Mouse (Mus musculus): Measurements from ENCODE around the gene Cbln4. TPM values are rescaled to one million over a fixed set of nuclear protein-coding genes. Genes with fewer than 3 reads are reported as not detected.

Cbln4 gene
- polyA plus RNA-seq, 1 experiment from 2014 or later: 4.9 TPM

GRCm38 (mm10) chr2:172039601-172040000, 3.7 kb downstream of the Cbln4 start:
- Histone ChIP-seq H3K36me3 (ENCODE audit: insufficient read depth, low read length) (no peaks in the 10 kb centered on the region), H3K9me3 (ENCODE audit: low read length) (no peaks in the 10 kb centered on the region), H3K27me3 (ENCODE audit: insufficient read depth, low read length) (peaks cover 35% of the 10 kb centered on the region), H3K27ac (ENCODE audit: low read length) (no peak overlapping the region), H3K4me1 (ENCODE audit: insufficient read depth, low read length) (peaks cover 11% of the 10 kb centered on the region; the same call in 1 of the 2 replicates), H3K4me3 (ENCODE audit: low read length) (no peak overlapping the region), H3K4me2 (replicated peaks; ENCODE audit: low read depth, low read length) (no peak overlapping the region), H3K9ac (replicated peaks; ENCODE audit: low read length) (no peak overlapping the region)
- 80% methylated on average over 5 of the region's 5 CpGs for WGBS
- no peak for ATAC-seq (ENCODE audit: low FRiP score, low TSS enrichment)

DNA sequence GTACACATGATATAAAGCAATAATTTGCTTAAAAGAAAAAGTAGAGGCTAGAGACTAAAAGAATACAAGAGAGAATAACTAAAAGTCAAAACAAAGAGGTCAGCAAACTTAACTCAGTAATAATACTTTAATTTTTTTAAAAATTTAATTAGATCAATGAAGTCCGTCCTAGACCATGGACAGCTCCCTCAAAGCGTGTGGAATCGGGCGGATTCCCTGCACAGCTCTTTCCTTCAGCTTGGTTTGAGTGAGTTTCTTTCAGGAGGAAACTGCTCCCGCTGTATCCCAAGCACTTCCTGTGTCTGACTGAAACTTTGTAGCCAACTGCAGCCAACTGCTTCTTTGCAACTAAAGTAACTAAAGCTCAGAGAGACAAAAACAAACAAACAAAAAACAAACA, 9.0 kb downstream of the Cbln4 start:
- 22% methylated on average over 5 of the region's 5 CpGs for WGBS

GRCm38 (mm10) chr2:172025459-172026130, 17.7 kb downstream of the Cbln4 start:
- Histone ChIP-seq H3K27me3 (ENCODE audit: insufficient read depth, low read length) (no peaks in the 10 kb centered on the region), H3K4me1 (ENCODE audit: insufficient read depth, low read length) (no peaks in the 10 kb centered on the region), H3K27ac (ENCODE audit: low read length) (no peak overlapping the region), H3K9ac (replicated peaks; ENCODE audit: low read length) (no peak overlapping the region), H3K4me3 (ENCODE audit: low read length) (no peak overlapping the region), H3K36me3 (ENCODE audit: insufficient read depth, low read length) (no peaks in the 10 kb centered on the region), H3K9me3 (ENCODE audit: low read length) (no peaks in the 10 kb centered on the region), H3K4me2 (replicated peaks; ENCODE audit: low read depth, low read length) (no peak overlapping the region)
- ATAC-seq (ENCODE audit: low FRiP score, low TSS enrichment): no peak
- 72% methylated on average over 12 of the region's 12 CpGs for WGBS

More for the DNA sequence above, 9.0 kb downstream of the Cbln4 start:
- Histone ChIP-seq H3K27me3 (ENCODE audit: insufficient read depth, low read length) (no peaks in the 10 kb centered on the region), H3K9me3 (ENCODE audit: low read length) (no peaks in the 10 kb centered on the region), H3K9ac (replicated peaks; ENCODE audit: low read length) (no peak overlapping the region), H3K4me3 (ENCODE audit: low read length) (no peak overlapping the region), H3K36me3 (ENCODE audit: insufficient read depth, low read length) (no peaks in the 10 kb centered on the region), H3K27ac (ENCODE audit: low read length) (no peak overlapping the region), H3K4me1 (ENCODE audit: insufficient read depth, low read length) (no peaks in the 10 kb centered on the region), H3K4me2 (replicated peaks; ENCODE audit: low read depth, low read length) (no peak overlapping the region)
- no peak for ATAC-seq (ENCODE audit: low FRiP score, low TSS enrichment)

GRCm38 (mm10) chr2:172006726-172007125, 36.5 kb downstream of the Cbln4 start:
- Histone ChIP-seq H3K4me3 (ENCODE audit: low read length) (no peak overlapping the region), H3K4me1 (ENCODE audit: insufficient read depth, low read length) (peaks cover 10% of the 10 kb centered on the region), H3K9me3 (ENCODE audit: low read length) (no peaks in the 10 kb centered on the region; the same call in 1 of the 2 replicates), H3K9ac (replicated peaks; ENCODE audit: low read length) (no peak overlapping the region), H3K27me3 (ENCODE audit: insufficient read depth, low read length) (no peaks in the 10 kb centered on the region), H3K27ac (ENCODE audit: low read length) (no peak overlapping the region), H3K4me2 (replicated peaks; ENCODE audit: low read depth, low read length) (no peak overlapping the region), H3K36me3 (ENCODE audit: insufficient read depth, low read length) (no peaks in the 10 kb centered on the region)
- WGBS: 96% methylated on average over 9 of the region's 10 CpGs
- no peak for ATAC-seq (ENCODE audit: low FRiP score, low TSS enrichment)

DNA sequence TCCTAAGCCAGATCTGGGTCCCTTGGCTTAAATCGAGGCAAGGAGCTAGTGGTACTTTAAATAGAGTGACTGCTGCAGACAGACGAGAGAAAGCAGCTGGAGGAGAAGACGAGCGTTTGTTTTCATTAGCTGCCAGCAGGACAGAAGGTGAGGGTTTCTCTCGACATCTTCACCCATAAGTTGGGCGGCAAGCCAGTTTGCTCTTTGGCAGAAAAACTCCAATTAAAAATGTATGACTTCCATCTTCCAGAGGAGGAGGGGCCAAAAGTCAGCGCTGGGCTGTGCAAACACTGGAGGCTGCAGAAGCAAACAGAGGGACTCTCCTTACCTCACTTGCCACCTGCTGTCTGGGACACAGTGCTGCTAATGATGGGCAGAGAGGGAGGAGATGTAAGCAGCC, 37.3 kb downstream of the Cbln4 start:
- no peak overlapping the region for H3K9ac ChIP-seq (replicated peaks; ENCODE audit: low read length)
- ATAC-seq (ENCODE audit: low FRiP score, low TSS enrichment): peak; percentile 27; the same call in 1 of the 2 replicates
- no peak overlapping the region for H3K4me2 ChIP-seq (replicated peaks; ENCODE audit: low read depth, low read length)

DNA sequence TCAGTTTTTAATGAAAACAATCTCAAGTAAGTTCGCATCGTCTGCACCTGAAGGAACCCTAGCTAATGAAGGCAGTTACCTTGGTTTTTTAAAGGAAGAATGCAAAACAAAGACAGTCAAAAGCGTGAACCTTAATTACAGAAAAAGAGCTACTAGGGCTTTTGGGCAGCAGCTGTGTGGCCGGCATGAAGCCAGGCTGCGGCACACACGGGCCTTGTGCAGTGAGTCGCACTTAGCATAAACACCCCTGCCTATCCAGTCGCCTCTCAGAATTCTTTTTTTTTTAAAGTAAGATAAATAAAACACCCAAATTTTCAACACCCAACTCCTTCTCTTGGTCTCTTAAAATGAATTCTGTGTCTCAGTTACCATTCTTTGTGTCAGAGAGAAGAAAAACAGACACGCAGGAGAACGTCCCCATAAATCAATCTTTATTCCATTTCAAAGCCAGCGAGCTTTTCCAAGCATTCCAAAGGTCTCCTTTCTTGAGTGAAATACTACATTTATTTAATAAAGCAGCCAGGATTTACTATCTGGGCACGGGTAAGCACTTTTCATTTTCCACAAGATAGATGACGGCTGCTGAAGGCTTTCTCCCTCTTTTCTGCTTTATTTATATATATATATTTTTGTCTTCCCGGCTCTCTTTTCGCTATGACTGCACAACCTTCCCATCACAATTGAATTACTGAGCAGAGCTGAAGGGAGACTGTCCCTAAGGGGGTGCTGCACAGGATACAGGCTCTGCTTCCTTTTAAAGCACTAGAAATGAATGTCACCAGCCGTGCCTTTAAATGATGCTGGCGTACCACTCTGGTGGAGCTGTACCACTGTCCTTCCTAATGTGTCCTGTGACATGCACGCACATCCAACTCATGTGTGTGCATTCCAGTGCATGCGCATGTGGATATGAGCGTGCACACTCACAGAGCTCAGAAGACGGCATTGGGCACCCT, 39.0 kb downstream of the Cbln4 start:
- H3K36me3 ChIP-seq (ENCODE audit: insufficient read depth, low read length): no peaks in the 10 kb centered on the region
- H3K4me3 ChIP-seq (ENCODE audit: low read length): no peak overlapping the region
- H3K27ac ChIP-seq (ENCODE audit: low read length): no peak overlapping the region
- no peak overlapping the region for H3K4me2 ChIP-seq (replicated peaks; ENCODE audit: low read depth, low read length)
- peaks cover 17% of the 10 kb centered on the region for H3K4me1 ChIP-seq (ENCODE audit: insufficient read depth, low read length)
- H3K9me3 ChIP-seq (ENCODE audit: low read length): no peaks in the 10 kb centered on the region; the same call in 1 of the 2 replicates
- WGBS: 40% methylated on average over 21 of the region's 21 CpGs
- H3K9ac ChIP-seq (replicated peaks; ENCODE audit: low read length): no peak overlapping the region
- no peaks in the 10 kb centered on the region for H3K27me3 ChIP-seq (ENCODE audit: insufficient read depth, low read length)
- ATAC-seq (ENCODE audit: low FRiP score, low TSS enrichment): no peak

More for the DNA sequence above, 37.3 kb downstream of the Cbln4 start:
- no peak overlapping the region for H3K27ac ChIP-seq (ENCODE audit: low read length)
- H3K4me1 ChIP-seq (ENCODE audit: insufficient read depth, low read length): peaks cover 10% of the 10 kb centered on the region
- H3K9me3 ChIP-seq (ENCODE audit: low read length): no peaks in the 10 kb centered on the region; the same call in 1 of the 2 replicates
- H3K27me3 ChIP-seq (ENCODE audit: insufficient read depth, low read length): no peaks in the 10 kb centered on the region
- no peak overlapping the region for H3K4me3 ChIP-seq (ENCODE audit: low read length)
- 13% methylated on average over 7 of the region's 7 CpGs for WGBS
- H3K36me3 ChIP-seq (ENCODE audit: insufficient read depth, low read length): no peaks in the 10 kb centered on the region

- ATAC-seq (ENCODE audit: low FRiP score, low TSS enrichment): peak; percentile 89
- H3K36me3 ChIP-seq (ENCODE audit: insufficient read depth, low read length): no peaks in the 10 kb centered on the region
- H3K4me3 ChIP-seq (ENCODE audit: low read length): no peak overlapping the region
- H3K4me2 ChIP-seq (replicated peaks; ENCODE audit: low read depth, low read length): no peak overlapping the region
- H3K27ac ChIP-seq (ENCODE audit: low read length): no peak overlapping the region
- WGBS: 51% methylated on average over 6 of the region's 6 CpGs
- H3K9me3 ChIP-seq (ENCODE audit: low read length): no peaks in the 10 kb centered on the region; the same call in 1 of the 2 replicates
- no peak overlapping the region for H3K9ac ChIP-seq (replicated peaks; ENCODE audit: low read length)
- H3K4me1 ChIP-seq (ENCODE audit: insufficient read depth, low read length): peaks cover 11% of the 10 kb centered on the region; the same call in 1 of the 2 replicates
- H3K27me3 ChIP-seq (ENCODE audit: insufficient read depth, low read length): no peaks in the 10 kb centered on the region
Measured at GRCm38 (mm10) chr2:171996979-171997686, 46.1 kb downstream of the Cbln4 start.

- Histone ChIP-seq H3K4me3 (ENCODE audit: low read length) (no peak overlapping the region), H3K4me2 (replicated peaks; ENCODE audit: low read depth, low read length) (no peak overlapping the region), H3K27me3 (ENCODE audit: insufficient read depth, low read length) (no peaks in the 10 kb centered on the region), H3K9me3 (ENCODE audit: low read length) (no peaks in the 10 kb centered on the region), H3K27ac (ENCODE audit: low read length) (no peak overlapping the region), H3K9ac (replicated peaks; ENCODE audit: low read length) (no peak overlapping the region), H3K36me3 (ENCODE audit: insufficient read depth, low read length) (no peaks in the 10 kb centered on the region), H3K4me1 (ENCODE audit: insufficient read depth, low read length) (peaks cover 7% of the 10 kb centered on the region; the same call in 1 of the 2 replicates)
- ATAC-seq (ENCODE audit: low FRiP score, low TSS enrichment): no peak
- WGBS: 68% methylated on average over 6 of the region's 6 CpGs
Measured at GRCm38 (mm10) chr2:171994861-171995260, 48.4 kb downstream of the Cbln4 start.

GRCm38 (mm10) chr2:171994240-171994639, 49.0 kb downstream of the Cbln4 start:
- no peaks in the 10 kb centered on the region for H3K27me3 ChIP-seq (ENCODE audit: insufficient read depth, low read length)
- 56% methylated on average over 5 of the region's 5 CpGs for WGBS
- H3K4me2 ChIP-seq (replicated peaks; ENCODE audit: low read depth, low read length): no peak overlapping the region
- no peaks in the 10 kb centered on the region for H3K9me3 ChIP-seq (ENCODE audit: low read length)
- H3K4me1 ChIP-seq (ENCODE audit: insufficient read depth, low read length): peaks cover 3% of the 10 kb centered on the region; the same call in 1 of the 2 replicates
- H3K27ac ChIP-seq (ENCODE audit: low read length): no peak overlapping the region
- H3K36me3 ChIP-seq (ENCODE audit: insufficient read depth, low read length): no peaks in the 10 kb centered on the region
- ATAC-seq (ENCODE audit: low FRiP score, low TSS enrichment): no peak
- no peak overlapping the region for H3K9ac ChIP-seq (replicated peaks; ENCODE audit: low read length)
- H3K4me3 ChIP-seq (ENCODE audit: low read length): no peak overlapping the region
